Mouse (Mus musculus): Measurements from ENCODE around the gene Gm21985. TPM values are rescaled to one million over a fixed set of nuclear protein-coding genes. Genes with fewer than 3 reads are reported as not detected.

The Gm21985 gene
- polyA plus RNA-seq, 1 experiment from 2014 or later, result not detected

DNA sequence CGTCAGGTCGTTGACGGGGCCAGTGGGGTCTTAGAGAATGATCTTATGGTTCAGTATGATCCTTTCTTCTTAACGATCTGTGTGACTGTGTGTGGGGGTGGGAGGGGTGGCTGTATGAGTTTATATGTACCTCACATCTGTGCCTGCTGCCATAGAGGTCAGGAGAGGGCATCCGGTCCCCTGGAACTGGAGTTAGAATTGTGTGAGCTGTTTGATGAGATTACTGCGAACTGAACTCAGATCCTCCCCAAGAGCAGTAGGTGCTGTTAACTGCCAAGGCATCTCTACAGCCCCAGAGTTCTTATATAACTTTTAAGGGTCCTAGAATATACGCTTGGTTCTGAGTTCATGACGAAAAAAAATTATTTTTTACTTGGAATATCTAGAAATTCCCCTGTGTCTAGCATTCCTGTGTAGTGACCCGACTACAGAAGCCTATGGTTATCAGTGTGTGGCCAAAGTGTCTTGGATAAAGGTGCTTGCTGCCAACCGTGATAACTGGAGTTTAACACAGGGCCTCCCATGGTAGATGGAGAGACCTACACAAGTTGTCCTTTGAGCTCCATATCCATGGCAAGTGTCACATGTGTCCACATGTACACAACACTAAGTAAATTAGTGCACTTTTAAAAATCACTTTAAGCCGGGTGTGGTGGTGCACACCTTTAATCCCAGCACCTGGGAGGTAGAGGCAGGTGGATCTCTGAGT is 62.1 kb downstream of the Gm21985 start:
- no peaks in the 10 kb centered on the region for H3K9me3 ChIP-seq (ENCODE audit: low read depth, low read length)
- no peak for TF ChIP-seq CTCF (IDR thresholded peaks at IDR 0.05; ENCODE audit: low read depth)
- H3K4me2 ChIP-seq, result no peak overlapping the region
- no peak overlapping the region for H3K27ac ChIP-seq (ENCODE audit: low read depth)
- 81% methylated on average over 11 of the region's 11 CpGs for WGBS
- H3K4me3 ChIP-seq (ENCODE audit: low read depth, low read length), result no peak overlapping the region
- H3K4me1 ChIP-seq (ENCODE audit: insufficient read depth), result no peaks in the 10 kb centered on the region
- no peaks in the 10 kb centered on the region for H3K36me3 ChIP-seq (ENCODE audit: insufficient read depth)
- ATAC-seq (ENCODE audit: insufficient read depth) (no peak), DNase-seq (no peak)
- no peaks in the 10 kb centered on the region for H3K27me3 ChIP-seq (ENCODE audit: insufficient read depth, low read length)
- H3K9ac ChIP-seq, result no peak overlapping the region

DNA sequence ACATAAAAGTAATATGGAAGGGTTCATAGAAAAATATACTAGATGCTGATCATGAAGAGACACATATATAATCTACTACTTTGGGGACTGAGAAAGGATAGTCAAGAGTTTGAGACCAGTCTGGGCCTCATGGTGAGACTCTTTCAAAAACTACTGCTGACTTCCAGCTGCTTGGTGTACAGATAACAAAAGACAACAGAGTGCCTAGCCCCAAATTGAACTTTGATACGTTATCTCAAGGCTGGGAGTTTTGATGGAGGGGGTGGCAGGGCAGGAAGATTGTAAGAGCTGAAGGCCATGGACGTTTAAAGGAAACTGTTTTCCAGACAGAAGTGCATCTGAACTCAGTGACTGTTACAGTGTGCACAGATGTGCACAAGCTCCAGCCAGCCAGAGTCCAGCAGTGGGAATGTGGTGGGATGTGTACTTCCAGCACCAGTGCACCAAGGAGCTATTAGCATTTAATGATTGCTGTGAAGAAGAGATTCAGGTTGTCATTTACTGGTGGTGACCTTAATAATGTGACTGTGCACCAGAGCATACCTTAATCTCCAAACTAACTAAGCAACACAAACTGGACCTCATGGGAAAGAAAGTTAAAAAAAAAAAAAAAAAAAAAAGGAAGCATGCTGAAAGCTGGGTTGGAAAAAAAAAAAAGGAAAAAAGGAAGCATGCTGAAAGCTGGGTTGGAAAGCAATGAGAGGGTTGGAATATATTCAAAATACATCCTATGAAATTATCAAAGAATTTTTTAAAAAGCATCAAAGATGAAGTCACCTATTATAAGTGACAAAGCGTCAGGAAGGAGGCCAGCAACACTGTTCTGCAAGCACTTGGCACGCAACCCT is 66.2 kb downstream of the Gm21985 start:
- Histone ChIP-seq H3K36me3 (ENCODE audit: insufficient read depth) (peaks cover 14% of the 10 kb centered on the region; the same call in 1 of the 2 replicates), H3K27me3 (ENCODE audit: insufficient read depth, low read length) (no peaks in the 10 kb centered on the region), H3K4me1 (ENCODE audit: insufficient read depth) (no peaks in the 10 kb centered on the region), H3K9ac (no peak overlapping the region), H3K9me3 (ENCODE audit: low read depth, low read length) (no peaks in the 10 kb centered on the region), H3K27ac (ENCODE audit: low read depth) (no peak overlapping the region), H3K4me3 (ENCODE audit: low read depth, low read length) (no peak overlapping the region), H3K4me2 (no peak overlapping the region)
- 42% methylated on average over 4 of the region's 4 CpGs for WGBS
- no peak for ATAC-seq (ENCODE audit: insufficient read depth)
- no peak for DNase-seq
- no peak for TF ChIP-seq CTCF (IDR thresholded peaks at IDR 0.05; ENCODE audit: low read depth)

DNA sequence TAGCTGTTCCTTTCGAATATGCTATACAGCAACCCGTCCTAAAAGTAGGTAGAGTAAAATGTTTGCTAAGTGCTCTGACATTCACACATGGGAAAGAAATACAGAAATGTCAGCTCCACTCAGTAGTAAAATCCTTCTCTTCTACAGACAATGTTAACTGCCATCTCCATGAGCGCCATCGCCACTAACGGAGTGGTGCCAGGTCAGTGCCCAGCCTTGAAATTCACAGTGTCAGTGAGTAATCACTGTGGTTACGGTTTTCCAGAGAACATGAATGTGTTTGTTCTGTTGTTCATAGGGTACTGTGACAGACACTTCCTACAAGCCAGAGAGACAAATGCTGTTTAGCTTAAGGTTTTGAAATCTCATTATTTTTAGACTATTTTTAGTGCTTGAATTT is 71.1 kb downstream of the Gm21985 start:
- peaks cover 22% of the 10 kb centered on the region; the same call in 1 of the 2 replicates for H3K36me3 ChIP-seq (ENCODE audit: insufficient read depth)
- H3K27ac ChIP-seq (ENCODE audit: low read depth), result no peak overlapping the region
- DNase-seq (no peak), ATAC-seq (ENCODE audit: insufficient read depth) (no peak)
- no peaks in the 10 kb centered on the region for H3K4me1 ChIP-seq (ENCODE audit: insufficient read depth)
- no peak for TF ChIP-seq CTCF (IDR thresholded peaks at IDR 0.05; ENCODE audit: low read depth)
- H3K27me3 ChIP-seq (ENCODE audit: insufficient read depth, low read length), result no peaks in the 10 kb centered on the region
- WGBS, result 84% methylated on average over 6 of the region's 6 CpGs
- H3K9ac ChIP-seq, result no peak overlapping the region
- H3K4me2 ChIP-seq, result no peak overlapping the region
- no peaks in the 10 kb centered on the region for H3K9me3 ChIP-seq (ENCODE audit: low read depth, low read length)
- H3K4me3 ChIP-seq (ENCODE audit: low read depth, low read length), result no peak overlapping the region

GRCm38 (mm10) chr2:112339736-112340135 is 73.6 kb downstream of the Gm21985 start:
- no peaks in the 10 kb centered on the region for H3K4me1 ChIP-seq (ENCODE audit: insufficient read depth)
- peaks cover 23% of the 10 kb centered on the region; the same call in 1 of the 2 replicates for H3K36me3 ChIP-seq (ENCODE audit: insufficient read depth)
- no peak overlapping the region for H3K9ac ChIP-seq
- ATAC-seq (ENCODE audit: insufficient read depth) (no peak), DNase-seq (no peak)
- H3K4me2 ChIP-seq, result no peak overlapping the region
- H3K9me3 ChIP-seq (ENCODE audit: low read depth, low read length), result no peaks in the 10 kb centered on the region
- WGBS, result 83% methylated on average over 2 of the region's 2 CpGs
- H3K4me3 ChIP-seq (ENCODE audit: low read depth, low read length), result no peak overlapping the region
- H3K27me3 ChIP-seq (ENCODE audit: insufficient read depth, low read length), result no peaks in the 10 kb centered on the region
- no peak overlapping the region for H3K27ac ChIP-seq (ENCODE audit: low read depth)
- peak; percentile 27 for TF ChIP-seq CTCF (IDR thresholded peaks at IDR 0.05; ENCODE audit: low read depth)

DNA sequence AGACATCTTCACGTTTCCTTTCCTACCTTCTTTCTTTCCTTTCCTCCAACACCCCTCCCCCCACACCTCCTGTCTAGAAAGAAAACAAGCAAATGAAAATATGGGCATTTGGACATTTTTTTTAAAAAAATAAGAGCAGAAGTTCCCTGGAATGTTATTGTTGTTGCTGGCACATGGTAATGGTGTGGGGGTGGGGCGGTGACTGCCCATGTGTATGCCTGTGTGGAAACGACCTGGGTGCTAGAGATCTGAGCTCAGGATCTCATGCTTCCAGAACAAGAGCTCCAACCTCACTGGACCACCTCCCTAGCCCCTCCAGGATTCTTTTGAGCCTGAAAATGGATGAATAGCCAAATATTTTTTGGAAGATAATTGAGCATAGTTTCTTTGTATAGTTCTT is 75.0 kb downstream of the Gm21985 start:
- Histone ChIP-seq H3K9me3 (ENCODE audit: low read depth, low read length) (no peaks in the 10 kb centered on the region), H3K9ac (no peak overlapping the region), H3K36me3 (ENCODE audit: insufficient read depth) (peaks cover 15% of the 10 kb centered on the region; the same call in 1 of the 2 replicates), H3K4me3 (ENCODE audit: low read depth, low read length) (no peak overlapping the region), H3K4me1 (ENCODE audit: insufficient read depth) (no peaks in the 10 kb centered on the region), H3K27ac (ENCODE audit: low read depth) (no peak overlapping the region), H3K27me3 (ENCODE audit: insufficient read depth, low read length) (no peaks in the 10 kb centered on the region), H3K4me2 (no peak overlapping the region)
- WGBS, result 64% methylated on average over 3 of the region's 3 CpGs
- DNase-seq (no peak), ATAC-seq (ENCODE audit: insufficient read depth) (no peak)
- no peak for TF ChIP-seq CTCF (IDR thresholded peaks at IDR 0.05; ENCODE audit: low read depth)

GRCm38 (mm10) chr2:112348246-112348645 is 82.1 kb downstream of the Gm21985 start:
- WGBS, result 84% methylated on average over 3 of the region's 3 CpGs
- no peaks in the 10 kb centered on the region for H3K27me3 ChIP-seq (ENCODE audit: insufficient read depth, low read length)
- TF ChIP-seq CTCF (IDR thresholded peaks at IDR 0.05; ENCODE audit: low read depth), result no peak
- no peaks in the 10 kb centered on the region for H3K9me3 ChIP-seq (ENCODE audit: low read depth, low read length)
- H3K36me3 ChIP-seq (ENCODE audit: insufficient read depth), result peaks cover 30% of the 10 kb centered on the region
- ATAC-seq (ENCODE audit: insufficient read depth), result no peak
- H3K4me3 ChIP-seq (ENCODE audit: low read depth, low read length), result no peak overlapping the region
- H3K9ac ChIP-seq, result no peak overlapping the region
- H3K4me1 ChIP-seq (ENCODE audit: insufficient read depth), result no peaks in the 10 kb centered on the region
- no peak overlapping the region for H3K27ac ChIP-seq (ENCODE audit: low read depth)
- no peak overlapping the region for H3K4me2 ChIP-seq
- no peak for DNase-seq
